Mouse (Mus musculus) MEL (cell line): Measurements from ENCODE around the gene Atxn7l3.

ENCODE experiments used
- CTCF ChIP-seq, 3 experiments: IDR thresholded peaks in 2 of 3; conservative IDR thresholded peaks in 1 of 3; 2 replicates each; pipeline ENCODE4 v1.5.1; 2011 to 2012; ENCODE audit warnings: low read length in 3 of 3, low read depth in 2 of 3, mild to moderate bottlenecking in 2 of 3, improper control_type of control experiment in 1 of 3, inconsistent platforms in 1 of 3, mixed read lengths in 1 of 3, moderate library complexity in 1 of 3; ENCODE audit not compliant: control insufficient read depth in 1 of 3, insufficient read depth in 1 of 3, poor library complexity in 1 of 3, severe bottlenecking in 1 of 3
- EP300 ChIP-seq, 2 experiments: IDR thresholded peaks; 2 replicates each; pipeline ENCODE4 v1.6.1; 2011; ENCODE audit warnings: improper control_type of control experiment in 2 of 2, low read length in 2 of 2, low read depth in 1 of 2, mild to moderate bottlenecking in 1 of 2
- ETS1 ChIP-seq: IDR thresholded peaks from 2 replicates; pipeline ENCODE4 v1.6.1; 2012; ENCODE audit warnings: low read depth, mild to moderate bottlenecking, inconsistent platforms, low read length, improper control_type of control experiment, moderate library complexity
- MAX ChIP-seq: IDR thresholded peaks from 2 replicates; pipeline ENCODE4 v1.6.1; 2011; ENCODE audit warnings: low read length, improper control_type of control experiment
- POLR2A ChIP-seq, 2 experiments: IDR thresholded peaks; 2 replicates each; pipeline ENCODE4 v1.6.1; 2011 to 2012; ENCODE audit warnings: low read length in 2 of 2, mild to moderate bottlenecking in 2 of 2, control low read depth in 1 of 2, improper control_type of control experiment in 1 of 2, low read depth in 1 of 2, moderate library complexity in 1 of 2; ENCODE audit not compliant: control insufficient read depth in 1 of 2, insufficient read depth in 1 of 2, poor library complexity in 1 of 2
- POLR2AphosphoS2 ChIP-seq: IDR thresholded peaks from 2 replicates; pipeline ENCODE4 v1.6.1; 2011; ENCODE audit warnings: low read length, improper control_type of control experiment
- RCOR1 ChIP-seq: IDR thresholded peaks from 2 replicates; pipeline ENCODE4 v1.6.1; 2012; ENCODE audit warnings: low read depth, mild to moderate bottlenecking, inconsistent platforms, low read length, improper control_type of control experiment
- TAL1 ChIP-seq: IDR thresholded peaks from 2 replicates; pipeline ENCODE4 v1.6.1; 2012; ENCODE audit warnings: mild to moderate bottlenecking, inconsistent platforms, low read length, moderate library complexity, mixed read lengths
- UBTF ChIP-seq: IDR thresholded peaks from 2 replicates; pipeline ENCODE4 v1.6.1; 2012; ENCODE audit warnings: low read depth, mild to moderate bottlenecking, inconsistent platforms, low read length, improper control_type of control experiment, moderate library complexity, borderline replicate concordance; ENCODE audit not compliant: insufficient read depth
- USF1 ChIP-seq: IDR thresholded peaks from 2 replicates; pipeline ENCODE4 v1.6.1; 2014; ENCODE audit warnings: low read depth, mild to moderate bottlenecking, inconsistent platforms, low read length, improper control_type of control experiment, moderate library complexity

DNA sequence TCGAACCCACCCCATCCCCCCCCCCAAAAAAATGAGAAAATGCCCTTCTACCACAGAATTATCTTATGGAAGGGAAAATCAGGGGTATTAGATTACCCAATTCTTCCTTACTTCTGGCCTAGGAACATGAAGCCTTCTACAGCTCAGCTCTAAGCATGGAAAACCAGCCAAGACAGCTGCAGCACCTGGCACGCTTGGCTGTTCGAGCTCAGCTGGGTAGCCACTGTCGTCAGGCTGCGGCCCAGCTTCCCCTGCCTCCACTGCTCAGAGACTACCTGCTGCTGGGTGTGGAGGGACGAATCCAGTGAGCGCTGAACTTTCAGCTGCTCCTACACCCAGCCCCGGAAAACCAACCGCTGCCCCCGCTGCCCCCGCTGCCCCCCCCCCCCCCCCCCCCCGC is 18.7 kb downstream of the Atxn7l3 start:
- TF ChIP-seq CTCF (IDR thresholded peaks at IDR 0.05 in 2 of 3, conservative IDR thresholded peaks at IDR 0.05 in 1 of 3; ENCODE audit: control insufficient read depth in 1 of 3, insufficient read depth in 1 of 3, low read depth in 2 of 3, low read length in 3 of 3, poor library complexity in 1 of 3, severe bottlenecking in 1 of 3) (no peak), EP300 (IDR thresholded peaks at IDR 0.05; ENCODE audit: low read depth in 1 of 2, low read length in 2 of 2) (no peak), MAX (no peak), POLR2A (IDR thresholded peaks at IDR 0.05; ENCODE audit: control insufficient read depth in 1 of 2, insufficient read depth in 1 of 2, low read depth in 1 of 2, low read length in 2 of 2, poor library complexity in 1 of 2) (no peak), UBTF (no peak), USF1 (no peak), TAL1 (no peak), POLR2AphosphoS2 (no peak), ETS1 (no peak), RCOR1 (no peak)
